Mouse (Mus musculus): ENCODE measurements around the gene Ufsp1. TPM values are rescaled to one million over a fixed set of nuclear protein-coding genes. Genes with fewer than 3 reads are reported as not detected.

The Ufsp1 gene
- polyA plus RNA-seq, 1 experiment from 2014 or later: 10.7 TPM

DNA sequence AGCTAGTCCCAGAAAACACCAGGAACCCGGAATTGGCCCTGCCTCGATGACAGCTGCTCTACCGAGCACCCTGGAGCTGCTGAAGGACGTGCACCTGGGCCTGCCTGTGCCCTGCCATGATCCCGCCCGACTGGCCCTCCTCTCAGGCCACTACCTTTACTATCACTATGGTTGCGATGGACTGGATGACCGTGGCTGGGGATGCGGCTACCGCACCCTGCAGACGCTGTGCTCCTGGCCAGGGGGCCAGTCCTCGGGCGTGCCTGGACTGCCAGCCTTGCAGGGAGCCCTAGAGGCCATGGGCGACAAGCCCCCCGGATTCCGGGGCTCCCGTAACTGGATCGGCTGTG, 290 bp downstream of the Ufsp1 start:
- Histone ChIP-seq H3K4me3 (ENCODE audit: low read length) (peak overlapping the region; percentile 69), H3K4me1 (ENCODE audit: control insufficient read depth, insufficient read depth, low read length) (peaks cover 25% of the 10 kb centered on the region), H3K4me2 (ENCODE audit: low read depth, low read length) (peak overlapping the region; percentile 99), H3K27ac (ENCODE audit: low read length) (peak overlapping the region; percentile 84), H3K36me3 (ENCODE audit: control insufficient read depth, insufficient read depth, low read length) (peaks cover 33% of the 10 kb centered on the region), H3K9me3 (ENCODE audit: control insufficient read depth, low read length) (no peaks in the 10 kb centered on the region), H3K27me3 (replicated peaks; ENCODE audit: control insufficient read depth, insufficient read depth, low read length) (peaks cover 3% of the 10 kb centered on the region), H3K9ac (ENCODE audit: low read depth, low read length) (peak overlapping the region; percentile 76)
- peak; percentile 53 for ATAC-seq
- WGBS: 11% methylated on average over 18 of the region's 18 CpGs

DNA sequence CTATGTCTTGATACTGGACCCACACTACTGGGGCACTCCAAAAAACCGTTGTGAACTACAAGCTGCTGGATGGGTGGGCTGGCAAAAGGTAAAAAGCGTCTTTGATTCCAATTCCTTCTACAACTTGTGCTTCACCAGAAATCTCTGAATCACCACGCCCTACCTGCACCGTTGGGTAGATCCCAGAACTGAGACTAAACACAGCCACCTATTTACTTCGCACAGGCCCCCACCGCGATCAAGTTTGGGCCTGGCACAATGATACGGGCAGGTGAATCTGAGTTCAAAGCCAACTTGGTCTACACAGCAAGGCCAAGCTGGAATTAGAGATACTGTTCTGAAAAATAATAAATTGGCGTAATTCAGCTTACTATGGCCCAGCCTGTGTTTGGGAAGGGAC, 867 bp downstream of the Ufsp1 start:
- no peaks in the 10 kb centered on the region for H3K9me3 ChIP-seq (ENCODE audit: control insufficient read depth, low read length)
- H3K27me3 ChIP-seq (replicated peaks; ENCODE audit: control insufficient read depth, insufficient read depth, low read length): peaks cover 3% of the 10 kb centered on the region
- peaks cover 37% of the 10 kb centered on the region for H3K36me3 ChIP-seq (ENCODE audit: control insufficient read depth, insufficient read depth, low read length)
- 76% methylated on average over 9 of the region's 9 CpGs for WGBS
- peaks cover 21% of the 10 kb centered on the region for H3K4me1 ChIP-seq (ENCODE audit: control insufficient read depth, insufficient read depth, low read length)
- no peak for ATAC-seq
- H3K4me2 ChIP-seq (ENCODE audit: low read depth, low read length): peak overlapping the region; percentile 99
- peak overlapping the region; percentile 76 for H3K9ac ChIP-seq (ENCODE audit: low read depth, low read length)
- H3K27ac ChIP-seq (ENCODE audit: low read length): peak overlapping the region; percentile 84
- H3K4me3 ChIP-seq (ENCODE audit: low read length): peak overlapping the region; percentile 69

DNA sequence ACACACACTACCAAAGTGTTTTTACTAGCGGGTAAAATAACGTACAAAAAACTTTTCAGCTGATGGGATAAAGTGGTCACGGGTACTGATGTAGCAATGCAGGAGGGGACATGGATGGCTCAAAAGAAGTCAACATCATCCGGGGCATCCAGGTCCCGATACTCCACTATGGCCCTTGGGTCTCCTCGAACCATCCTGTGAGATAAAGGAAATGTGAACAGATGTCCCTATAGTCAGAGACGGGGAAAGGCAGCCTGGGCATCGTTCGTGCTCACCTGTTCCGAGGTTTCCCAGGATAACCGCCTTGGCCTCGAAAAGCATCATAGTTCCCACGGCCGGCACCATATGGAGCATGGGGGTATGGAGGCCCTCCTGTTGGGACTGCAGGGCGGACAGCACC, 1.3 kb downstream of the Ufsp1 start:
- Histone ChIP-seq H3K27me3 (replicated peaks; ENCODE audit: control insufficient read depth, insufficient read depth, low read length) (peaks cover 3% of the 10 kb centered on the region), H3K9me3 (ENCODE audit: control insufficient read depth, low read length) (no peaks in the 10 kb centered on the region), H3K36me3 (ENCODE audit: control insufficient read depth, insufficient read depth, low read length) (peaks cover 40% of the 10 kb centered on the region), H3K4me2 (ENCODE audit: low read depth, low read length) (no peak overlapping the region), H3K4me1 (ENCODE audit: control insufficient read depth, insufficient read depth, low read length) (peaks cover 19% of the 10 kb centered on the region), H3K27ac (ENCODE audit: low read length) (no peak overlapping the region), H3K4me3 (ENCODE audit: low read length) (no peak overlapping the region), H3K9ac (ENCODE audit: low read depth, low read length) (no peak overlapping the region)
- 91% methylated on average over 15 of the region's 15 CpGs for WGBS
- no peak for ATAC-seq

DNA sequence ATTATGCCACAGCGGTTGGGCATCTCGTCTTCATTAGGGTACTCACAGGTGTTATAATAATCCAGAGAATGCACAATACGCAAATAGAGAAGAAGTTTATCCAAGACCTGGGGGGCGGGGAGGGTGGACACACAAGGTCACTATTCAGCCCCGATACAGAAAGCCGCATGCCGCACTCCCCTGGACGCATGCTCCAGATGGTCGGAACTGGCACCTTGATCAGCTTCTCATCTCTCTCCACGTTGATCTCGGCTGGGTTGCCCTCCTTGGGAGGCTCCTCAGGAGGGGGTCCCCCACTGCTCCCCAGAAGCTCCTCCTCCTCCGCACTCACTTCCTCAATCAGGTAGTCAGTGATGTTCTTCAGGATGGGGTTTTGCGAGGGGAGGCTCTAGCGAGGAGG, 2.7 kb downstream of the Ufsp1 start:
- no peak overlapping the region for H3K4me3 ChIP-seq (ENCODE audit: low read length)
- 90% methylated on average over 14 of the region's 14 CpGs for WGBS
- H3K4me1 ChIP-seq (ENCODE audit: control insufficient read depth, insufficient read depth, low read length): peaks cover 16% of the 10 kb centered on the region
- no peak for ATAC-seq
- no peaks in the 10 kb centered on the region for H3K9me3 ChIP-seq (ENCODE audit: control insufficient read depth, low read length)
- no peak overlapping the region for H3K4me2 ChIP-seq (ENCODE audit: low read depth, low read length)
- no peaks in the 10 kb centered on the region for H3K27me3 ChIP-seq (replicated peaks; ENCODE audit: control insufficient read depth, insufficient read depth, low read length)
- H3K27ac ChIP-seq (ENCODE audit: low read length): no peak overlapping the region
- H3K9ac ChIP-seq (ENCODE audit: low read depth, low read length): no peak overlapping the region
- H3K36me3 ChIP-seq (ENCODE audit: control insufficient read depth, insufficient read depth, low read length): peaks cover 40% of the 10 kb centered on the region

DNA sequence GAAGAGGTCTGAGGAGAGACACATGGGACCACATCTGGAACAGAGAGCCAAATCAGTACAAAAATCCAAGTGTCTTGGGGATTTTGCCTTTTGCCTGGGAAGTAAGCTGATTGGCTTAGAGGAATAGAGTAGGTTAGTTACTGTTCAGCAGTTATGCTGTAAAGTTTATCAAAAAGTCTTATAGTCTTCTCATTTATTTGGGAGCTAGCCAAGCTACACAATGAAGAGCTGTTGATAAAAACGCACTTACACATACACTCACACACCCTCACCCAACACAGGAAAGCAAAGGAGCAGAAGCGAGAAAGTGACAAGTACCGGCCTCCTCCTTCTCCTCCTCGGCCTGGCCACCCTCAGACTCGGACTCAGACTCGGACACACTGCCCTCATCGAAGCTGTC, 4.8 kb downstream of the Ufsp1 start:
- no peak for ATAC-seq
- H3K4me2 ChIP-seq (ENCODE audit: low read depth, low read length): no peak overlapping the region
- H3K9me3 ChIP-seq (ENCODE audit: control insufficient read depth, low read length): no peaks in the 10 kb centered on the region
- 91% methylated on average over 7 of the region's 7 CpGs for WGBS
- H3K4me3 ChIP-seq (ENCODE audit: low read length): no peak overlapping the region
- H3K9ac ChIP-seq (ENCODE audit: low read depth, low read length): no peak overlapping the region
- H3K4me1 ChIP-seq (ENCODE audit: control insufficient read depth, insufficient read depth, low read length): peaks cover 12% of the 10 kb centered on the region
- no peak overlapping the region for H3K27ac ChIP-seq (ENCODE audit: low read length)
- H3K36me3 ChIP-seq (ENCODE audit: control insufficient read depth, insufficient read depth, low read length): peaks cover 48% of the 10 kb centered on the region
- no peaks in the 10 kb centered on the region for H3K27me3 ChIP-seq (replicated peaks; ENCODE audit: control insufficient read depth, insufficient read depth, low read length)

DNA sequence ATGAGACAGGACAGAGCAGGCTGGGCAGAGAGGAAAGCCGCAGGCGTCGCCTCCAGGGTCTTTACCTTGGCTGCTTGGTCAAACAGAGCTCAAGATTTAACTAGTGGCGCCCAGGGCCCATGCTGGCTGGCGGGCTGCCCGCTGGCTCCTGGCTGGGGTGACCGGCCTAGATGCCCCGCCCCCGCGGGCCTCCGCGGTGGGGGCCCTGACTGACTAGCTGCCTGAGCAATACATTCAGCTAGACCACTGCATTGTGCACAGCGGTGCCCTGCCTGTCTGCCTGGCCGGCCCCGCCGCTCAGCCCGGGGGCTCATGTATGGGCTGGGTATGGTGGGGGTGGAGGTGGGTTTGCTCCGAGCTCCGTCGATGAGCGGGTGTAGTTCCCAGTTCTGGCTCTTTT, 6.8 kb downstream of the Ufsp1 start:
- H3K36me3 ChIP-seq (ENCODE audit: control insufficient read depth, insufficient read depth, low read length): peaks cover 36% of the 10 kb centered on the region
- peaks cover 18% of the 10 kb centered on the region for H3K4me1 ChIP-seq (ENCODE audit: control insufficient read depth, insufficient read depth, low read length)
- H3K4me2 ChIP-seq (ENCODE audit: low read depth, low read length): no peak overlapping the region
- H3K27ac ChIP-seq (ENCODE audit: low read length): no peak overlapping the region
- H3K9ac ChIP-seq (ENCODE audit: low read depth, low read length): no peak overlapping the region
- H3K9me3 ChIP-seq (ENCODE audit: control insufficient read depth, low read length): no peaks in the 10 kb centered on the region
- no peak overlapping the region for H3K4me3 ChIP-seq (ENCODE audit: low read length)
- no peak for ATAC-seq
- H3K27me3 ChIP-seq (replicated peaks; ENCODE audit: control insufficient read depth, insufficient read depth, low read length): no peaks in the 10 kb centered on the region
- 77% methylated on average over 20 of the region's 21 CpGs for WGBS

DNA sequence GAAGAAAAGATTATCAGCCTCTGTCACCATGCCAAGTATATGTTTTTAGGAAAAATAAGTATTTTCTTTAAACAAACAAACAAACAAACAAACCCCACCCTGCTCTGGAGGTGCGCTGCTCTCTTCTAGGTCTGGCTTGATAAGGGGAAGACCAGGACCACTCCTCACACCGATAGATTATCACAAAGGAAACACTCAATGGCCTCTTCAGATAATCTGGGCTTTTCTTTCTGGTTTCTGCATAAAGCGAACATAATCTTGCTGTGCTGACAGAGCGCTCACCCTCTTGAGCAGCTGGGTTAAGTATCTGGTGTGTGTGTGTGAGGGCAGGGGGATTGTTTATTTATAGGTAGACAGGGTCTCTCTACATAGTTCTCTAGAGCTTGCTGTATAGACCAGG, 9.2 kb downstream of the Ufsp1 start:
- Histone ChIP-seq H3K36me3 (ENCODE audit: control insufficient read depth, insufficient read depth, low read length) (peaks cover 21% of the 10 kb centered on the region), H3K4me3 (ENCODE audit: low read length) (no peak overlapping the region), H3K9me3 (ENCODE audit: control insufficient read depth, low read length) (0 out of 2 replicates have a peak, but pooled peaks cover 3% of the 10 kb centered on the region), H3K9ac (ENCODE audit: low read depth, low read length) (no peak overlapping the region), H3K4me2 (ENCODE audit: low read depth, low read length) (no peak overlapping the region), H3K4me1 (ENCODE audit: control insufficient read depth, insufficient read depth, low read length) (peaks cover 19% of the 10 kb centered on the region), H3K27ac (ENCODE audit: low read length) (no peak overlapping the region), H3K27me3 (replicated peaks; ENCODE audit: control insufficient read depth, insufficient read depth, low read length) (no peaks in the 10 kb centered on the region)
- no peak for ATAC-seq
- 71% methylated on average over 4 of the region's 4 CpGs for WGBS

DNA sequence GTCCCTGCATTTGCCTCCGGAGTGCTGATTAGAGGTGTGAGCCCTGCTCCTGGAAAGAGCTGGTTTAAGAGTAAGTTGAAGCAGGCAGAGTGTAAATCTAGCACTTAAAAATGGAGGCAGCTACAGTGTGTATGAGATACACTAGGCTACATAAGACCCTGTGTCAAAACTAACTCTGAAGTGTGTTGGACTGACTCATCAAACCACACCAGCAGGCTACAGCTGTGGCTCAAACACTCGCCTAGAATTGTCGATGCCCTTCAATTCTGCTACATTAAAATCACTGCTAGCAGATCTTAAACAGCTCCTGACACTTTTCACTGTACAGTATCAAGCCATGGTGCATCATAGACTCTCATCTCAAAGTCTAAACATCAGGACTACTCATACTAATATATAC, 9.7 kb downstream of the Ufsp1 start:
- H3K4me3 ChIP-seq (ENCODE audit: low read length): no peak overlapping the region
- H3K36me3 ChIP-seq (ENCODE audit: control insufficient read depth, insufficient read depth, low read length): peaks cover 23% of the 10 kb centered on the region
- H3K4me2 ChIP-seq (ENCODE audit: low read depth, low read length): no peak overlapping the region

DNA sequence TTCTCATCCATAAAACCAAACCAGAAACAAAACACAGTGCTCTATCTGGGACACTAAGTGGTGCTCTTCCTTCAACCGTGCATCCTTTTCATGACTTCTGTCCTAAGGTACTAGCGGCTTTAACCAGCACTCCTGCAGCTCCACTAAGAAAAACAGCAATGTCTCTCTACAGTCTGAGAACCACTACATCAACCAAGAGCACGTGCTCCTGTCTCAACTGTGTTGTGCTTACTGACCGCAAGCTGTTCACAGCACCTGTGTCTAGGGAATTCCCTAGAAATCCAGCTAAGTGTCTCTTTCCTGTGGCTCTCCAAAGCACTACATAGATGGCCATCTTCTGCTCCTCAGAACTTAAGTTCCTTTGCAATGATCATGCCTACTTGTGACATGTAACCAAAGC, 10.4 kb downstream of the Ufsp1 start:
- peaks cover 29% of the 10 kb centered on the region for H3K36me3 ChIP-seq (ENCODE audit: control insufficient read depth, insufficient read depth, low read length)
- WGBS: 54% methylated on average over 4 of the region's 4 CpGs
- 0 out of 2 replicates have a peak, but pooled peaks cover 3% of the 10 kb centered on the region for H3K9me3 ChIP-seq (ENCODE audit: control insufficient read depth, low read length)
- H3K27ac ChIP-seq (ENCODE audit: low read length): no peak overlapping the region
- H3K27me3 ChIP-seq (replicated peaks; ENCODE audit: control insufficient read depth, insufficient read depth, low read length): no peaks in the 10 kb centered on the region
- H3K4me3 ChIP-seq (ENCODE audit: low read length): peak overlapping the region; percentile 5; the same call in 1 of the 2 replicates
- no peak for ATAC-seq
- peak overlapping the region; percentile 57; the same call in 1 of the 2 replicates for H3K4me2 ChIP-seq (ENCODE audit: low read depth, low read length)
- H3K9ac ChIP-seq (ENCODE audit: low read depth, low read length): no peak overlapping the region
- H3K4me1 ChIP-seq (ENCODE audit: control insufficient read depth, insufficient read depth, low read length): peaks cover 19% of the 10 kb centered on the region

More for the DNA sequence above, 9.7 kb downstream of the Ufsp1 start:
- Histone ChIP-seq H3K27ac (ENCODE audit: low read length) (no peak overlapping the region), H3K27me3 (replicated peaks; ENCODE audit: control insufficient read depth, insufficient read depth, low read length) (no peaks in the 10 kb centered on the region), H3K9ac (ENCODE audit: low read depth, low read length) (no peak overlapping the region), H3K4me1 (ENCODE audit: control insufficient read depth, insufficient read depth, low read length) (peaks cover 19% of the 10 kb centered on the region), H3K9me3 (ENCODE audit: control insufficient read depth, low read length) (0 out of 2 replicates have a peak, but pooled peaks cover 3% of the 10 kb centered on the region)
- ATAC-seq: no peak
- 64% methylated on average over 3 of the region's 3 CpGs for WGBS

DNA sequence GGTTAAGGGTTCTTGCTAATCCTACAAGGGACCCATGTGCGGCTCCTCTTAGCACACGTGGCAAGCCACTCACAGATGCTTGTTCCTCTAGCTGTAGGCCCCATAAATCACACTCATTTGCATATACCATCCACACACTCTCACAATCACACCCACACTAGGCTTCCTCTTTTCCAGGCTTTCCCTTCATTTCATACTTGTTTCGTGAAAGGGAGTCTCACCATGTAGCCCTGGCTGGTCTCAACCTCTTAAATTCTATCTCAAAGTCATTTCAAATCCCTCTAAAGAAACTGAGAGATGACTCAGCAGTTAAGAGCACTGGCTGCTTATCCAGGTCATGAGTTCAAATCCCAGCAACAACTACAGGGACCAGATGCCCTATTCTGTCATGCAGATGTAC, 11.4 kb downstream of the Ufsp1 start:
- Histone ChIP-seq H3K9me3 (ENCODE audit: control insufficient read depth, low read length) (0 out of 2 replicates have a peak, but pooled peaks cover 3% of the 10 kb centered on the region), H3K27me3 (replicated peaks; ENCODE audit: control insufficient read depth, insufficient read depth, low read length) (no peaks in the 10 kb centered on the region), H3K27ac (ENCODE audit: low read length) (no peak overlapping the region), H3K4me1 (ENCODE audit: control insufficient read depth, insufficient read depth, low read length) (peaks cover 19% of the 10 kb centered on the region), H3K4me2 (ENCODE audit: low read depth, low read length) (peak overlapping the region; percentile 57), H3K36me3 (ENCODE audit: control insufficient read depth, insufficient read depth, low read length) (peaks cover 28% of the 10 kb centered on the region), H3K4me3 (ENCODE audit: low read length) (peak overlapping the region; percentile 88), H3K9ac (ENCODE audit: low read depth, low read length) (peak overlapping the region; percentile 50)
- 46% methylated on average over 3 of the region's 3 CpGs for WGBS
- no peak for ATAC-seq

Data from intestine, embryonic 16.5 days (tissue).